Mouse (Mus musculus) brain, embryonic 14.5 days (tissue): ENCODE measurements around the gene Mgat4a.

Experiments
- CTCF ChIP-seq: fragments of 200-500 bp; IDR thresholded peaks from 2 replicates; pipeline ENCODE4 v1.5.1; 2012; ENCODE audit warnings: inconsistent platforms, mild to moderate bottlenecking, moderate library complexity, borderline replicate concordance; ENCODE audit not compliant: insufficient read depth, insufficient read length; ENCODE audit errors: extremely low read depth
- POLR2A ChIP-seq: fragments of 200-500 bp; IDR thresholded peaks from 2 replicates; pipeline ENCODE4 v1.6.1; 2012; ENCODE audit warnings: mild to moderate bottlenecking, inconsistent platforms, borderline replicate concordance; ENCODE audit not compliant: poor library complexity, insufficient read depth, insufficient read length, severe bottlenecking; ENCODE audit errors: extremely low read depth

- no peak for TF ChIP-seq CTCF
- TF ChIP-seq POLR2A: no peak
Measured at GRCm38 (mm10) chr1:37518124-37518720, 22.6 kb downstream of the Mgat4a start.
